ENCODE assay signal across 1 mouse cellular context in genomic region chr13:41098325-41098724, GRCm38 (mm10).
TF ChIP-seq lines count a peak whose summit lies in the region.

No protein-coding gene starts in this region.

TF ChIP-seq in MEL, 35 proteins besides CTCF, POLR2A, EP300 and RAD21 (continued from another document):
- TF ChIP-seq RCOR1 (IDR thresholded peaks at IDR 0.05; ENCODE audit: low read depth, low read length) (peak; percentile 54; the same call in 1 of the 2 replicates), GATA1 (IDR thresholded peaks at IDR 0.05; ENCODE audit: low read depth, low read length) (peak; percentile 80), TAL1 (IDR thresholded peaks at IDR 0.05; ENCODE audit: low read length) (peak; percentile 66), KAT2A (conservative IDR thresholded peaks at IDR 0.05; ENCODE audit: low read depth, low read length) (no peak), MAZ (IDR thresholded peaks at IDR 0.05; ENCODE audit: low read depth, low read length) (no peak), ZKSCAN1 (IDR thresholded peaks at IDR 0.05; ENCODE audit: low read depth, low read length) (no peak), TBP (IDR thresholded peaks at IDR 0.05; ENCODE audit: low read depth, low read length) (0 out of 2 replicates have a peak, but pooled peaks have one; percentile 38), SMC3 (IDR thresholded peaks at IDR 0.05; ENCODE audit: low read depth, low read length) (no peak), ETS1 (IDR thresholded peaks at IDR 0.05; ENCODE audit: low read depth, low read length) (0 out of 2 replicates have a peak, but pooled peaks have one; percentile 33), USF1 (IDR thresholded peaks at IDR 0.05; ENCODE audit: low read depth, low read length) (no peak)
